Mouse (Mus musculus) embryonic facial prominence, embryonic 11.5 days (tissue): ENCODE measurements around the gene Ctsf. TPM values are rescaled to one million over a fixed set of nuclear protein-coding genes. Genes with fewer than 3 reads are reported as not detected.
"Not testable (repeated sequence)": the region's sequence is repeated elsewhere in the genome, so short reads cannot be mapped to it uniquely, and the experiment has no call there.

Experiments used
- ATAC-seq: fragments of 200-750 bp; cut with Nextera tagmentation; replicated peaks from 2 replicates; pipeline ENCODE4 v1.8.0; 2017; ENCODE audit warnings: low read depth; ENCODE audit not compliant: insufficient number of reproducible peaks, low FRiP score, low TSS enrichment
- DNase-seq: peaks from one replicate; pipeline ENCODE4 v3.0.0-alpha.2; 2015; ENCODE audit warnings: low spot score
- H3K27ac ChIP-seq: fragments of 300-500 bp; sonication (generic); replicated peaks from 2 replicates; pipeline ENCODE4 v1.5.1; 2014; ENCODE audit warnings: mild to moderate bottlenecking, low read depth, low read length, control low read depth
- H3K27me3 ChIP-seq: fragments of 300-500 bp; sonication (generic); 2 replicates; pipeline ENCODE4 v1.6.1; 2014; ENCODE audit warnings: mild to moderate bottlenecking, low read length, moderate library complexity, mixed read lengths; ENCODE audit not compliant: control insufficient read depth, insufficient read depth
- H3K36me3 ChIP-seq: fragments of 300-500 bp; sonication (generic); replicated peaks from 2 replicates; pipeline ENCODE4 v1.6.1; 2014; ENCODE audit warnings: low read depth, mild to moderate bottlenecking, low read length, moderate library complexity, mixed read lengths; ENCODE audit not compliant: control insufficient read depth, insufficient read depth
- H3K4me1 ChIP-seq: fragments of 300-500 bp; sonication (generic); 2 replicates; pipeline ENCODE4 v1.6.1; 2014; ENCODE audit warnings: low read length, mixed read lengths; ENCODE audit not compliant: control insufficient read depth, insufficient read depth
- H3K4me2 ChIP-seq: fragments of 300-500 bp; sonication (generic); 2 replicates; pipeline ENCODE4 v1.6.1; 2014; ENCODE audit warnings: low read depth, mild to moderate bottlenecking, control low read depth, low read length, moderate library complexity
- H3K4me3 ChIP-seq: fragments of 300-500 bp; sonication (generic); 2 replicates; pipeline ENCODE4 v1.5.1; 2014; ENCODE audit warnings: low read depth, low read length, control low read depth
- H3K9ac ChIP-seq: fragments of 300-500 bp; sonication (generic); replicated peaks from 2 replicates; pipeline ENCODE4 v1.6.1; 2014; ENCODE audit warnings: mild to moderate bottlenecking, control low read depth, low read length
- H3K9me3 ChIP-seq: fragments of 300-500 bp; sonication (generic); replicated peaks from 2 replicates; pipeline ENCODE4 v1.6.1; 2016; ENCODE audit warnings: mild to moderate bottlenecking, low read length, inconsistent platforms, mixed read lengths; ENCODE audit not compliant: control insufficient read depth
- WGBS: fragments of 180-500 bp; shearing (Covaris S2); extraction: QIAGEN DNeasy Blood & Tissue Kit; methylation state at CpG from one replicate; pipeline ENCODE4 v1.1.7; 2014; 5-methylcytosine and 5-hydroxymethylcytosine counted together
- polyA plus RNA-seq: library from polyadenylated mRNA; unstranded; fragments of >200 nt; fragmentation: Nextera tagmentation; extraction: Ambion mirVana; gene quantifications from 2 replicates; pipeline ENCODE4 v1.2.1, GENCODE M21; 2014

Ctsf gene
- polyA plus RNA-seq, 1 experiment from 2014 or later, result 20.9 TPM

GRCm38 (mm10) chr19:4855951-4856350 is 1.0 kb downstream of the Ctsf start:
- no peak overlapping the region for H3K9ac ChIP-seq

GRCm38 (mm10) chr19:4859081-4859480 is 4.2 kb downstream of the Ctsf start:
- H3K9me3 ChIP-seq, result no peaks in the 10 kb centered on the region
- H3K36me3 ChIP-seq, result no peaks in the 10 kb centered on the region
- H3K4me3 ChIP-seq, result no peak overlapping the region
- no peak overlapping the region for H3K4me2 ChIP-seq
- H3K9ac ChIP-seq, result no peak overlapping the region
- H3K27ac ChIP-seq, result no peak overlapping the region
- DNase-seq (no peak), ATAC-seq (no peak)
- WGBS, result 80% methylated on average over 6 of the region's 6 CpGs
- no peaks in the 10 kb centered on the region for H3K4me1 ChIP-seq
- H3K27me3 ChIP-seq, result no peaks in the 10 kb centered on the region

More at GRCm38 (mm10) chr19:4855951-4856350, 1.0 kb downstream of the Ctsf start:
- no peak for DNase-seq
- H3K4me1 ChIP-seq, result no peaks in the 10 kb centered on the region
- WGBS, result 66% methylated on average over 4 of the region's 4 CpGs
- H3K4me2 ChIP-seq, result no peak overlapping the region; the same call in 1 of the 2 replicates
- H3K27me3 ChIP-seq, result no peaks in the 10 kb centered on the region
- H3K27ac ChIP-seq, result no peak overlapping the region
- no peaks in the 10 kb centered on the region for H3K9me3 ChIP-seq
- ATAC-seq, result no peak
- no peak overlapping the region for H3K4me3 ChIP-seq
- no peaks in the 10 kb centered on the region for H3K36me3 ChIP-seq

- Histone ChIP-seq H3K36me3 (no peaks in the 10 kb centered on the region), H3K4me3 (no peak overlapping the region), H3K4me1 (no peaks in the 10 kb centered on the region), H3K4me2 (no peak overlapping the region), H3K27me3 (no peaks in the 10 kb centered on the region; the same call in 1 of the 2 replicates), H3K9ac (no peak overlapping the region), H3K27ac (no peak overlapping the region), H3K9me3 (no peaks in the 10 kb centered on the region)
- DNase-seq, result no peak
- ATAC-seq, result no peak; the same call in 1 of the 2 replicates
- WGBS, result 84% methylated on average over 6 of the region's 6 CpGs
These were observed 8.1 kb downstream of the Ctsf start for GRCm38 (mm10) chr19:4863048-4863447.

- Histone ChIP-seq H3K4me1 (no peaks in the 10 kb centered on the region), H3K9ac (no peak overlapping the region), H3K36me3 (no peaks in the 10 kb centered on the region), H3K27me3 (no peaks in the 10 kb centered on the region; the same call in 1 of the 2 replicates), H3K9me3 (no peaks in the 10 kb centered on the region), H3K27ac (no peak overlapping the region), H3K4me3 (no peak overlapping the region), H3K4me2 (peak overlapping the region; percentile 3; the same call in 1 of the 2 replicates)
- DNase-seq (peak; percentile 14), ATAC-seq (no peak)
- WGBS, result 7% methylated on average over 16 of the region's 17 CpGs
These were observed 10.2 kb downstream of the Ctsf start for GRCm38 (mm10) chr19:4865147-4865546.

- not testable (repeated sequence) for H3K27ac ChIP-seq, H3K9me3 ChIP-seq, H3K36me3 ChIP-seq, H3K4me1 ChIP-seq, H3K4me3 ChIP-seq, H3K27me3 ChIP-seq, ATAC-seq, DNase-seq, H3K4me2 ChIP-seq, H3K9ac ChIP-seq
- WGBS, result 69% methylated on average over 1 of the region's 1 CpGs
These were observed 19.7 kb downstream of the Ctsf start for GRCm38 (mm10) chr19:4874613-4875012.

GRCm38 (mm10) chr19:4876241-4876640 is 21.3 kb downstream of the Ctsf start:
- H3K9ac ChIP-seq, result no peak overlapping the region
- DNase-seq (no peak), ATAC-seq (no peak)
- H3K9me3 ChIP-seq, result no peaks in the 10 kb centered on the region
- no peak overlapping the region for H3K27ac ChIP-seq
- no peaks in the 10 kb centered on the region for H3K27me3 ChIP-seq
- no peaks in the 10 kb centered on the region for H3K36me3 ChIP-seq
- no peaks in the 10 kb centered on the region; the same call in 1 of the 2 replicates for H3K4me1 ChIP-seq
- no peak overlapping the region for H3K4me2 ChIP-seq
- WGBS, result 73% methylated on average over 3 of the region's 4 CpGs
- no peak overlapping the region for H3K4me3 ChIP-seq

- 62% methylated on average over 3 of the region's 3 CpGs for WGBS
- no peaks in the 10 kb centered on the region; the same call in 1 of the 2 replicates for H3K4me1 ChIP-seq
- H3K4me2 ChIP-seq, result no peak overlapping the region
- no peaks in the 10 kb centered on the region for H3K36me3 ChIP-seq
- H3K9ac ChIP-seq, result no peak overlapping the region
- no peak overlapping the region for H3K4me3 ChIP-seq
- ATAC-seq (no peak), DNase-seq (no peak)
- no peaks in the 10 kb centered on the region for H3K9me3 ChIP-seq
- no peaks in the 10 kb centered on the region for H3K27me3 ChIP-seq
- H3K27ac ChIP-seq, result no peak overlapping the region
These were observed 21.8 kb downstream of the Ctsf start for GRCm38 (mm10) chr19:4876755-4877154.

- ATAC-seq (0 out of 2 replicates have a peak, but pooled peaks have one; percentile 21), DNase-seq (peak; percentile 23)
- 4% methylated on average over 17 of the region's 17 CpGs for WGBS
- Histone ChIP-seq H3K27me3 (no peaks in the 10 kb centered on the region), H3K27ac (peak within 1 kb of the TSS; percentile 52), H3K36me3 (no peaks in the 10 kb centered on the region), H3K9me3 (no peaks in the 10 kb centered on the region), H3K4me3 (peak within 1 kb of the TSS; percentile 91), H3K4me2 (peak within 1 kb of the TSS; percentile 96), H3K4me1 (no peaks in the 10 kb centered on the region; the same call in 1 of the 2 replicates), H3K9ac (peak within 1 kb of the TSS; percentile 81)
These were observed 22.9 kb downstream of the Ctsf start, which contains the start of gene Actn3 for GRCm38 (mm10) chr19:4877785-4878184. Gene Actn3, minus strand, starts transcription at chr19:4877909.
